Mouse (Mus musculus): Measurements from ENCODE around the gene Cacna1d. TPM values are rescaled to one million over a fixed set of nuclear protein-coding genes. Genes with fewer than 3 reads are reported as not detected.

The Cacna1d gene
- total and polyA plus RNA-seq, 2 experiments from 2014 or later, result 8.9 to 44.3 TPM

- ATAC-seq (ENCODE audit: low FRiP score), result no peak
- no peaks in the 10 kb centered on the region for H3K9me3 ChIP-seq (ENCODE audit: low read length)
- TF ChIP-seq CTCF (IDR thresholded peaks at IDR 0.05), result no peak
These were observed 16.8 kb downstream of the Cacna1d start for GRCm38 (mm10) chr14:30474416-30474815.

GRCm38 (mm10) chr14:30473605-30474004 lies 17.6 kb downstream of the Cacna1d start:
- ATAC-seq (ENCODE audit: low FRiP score), result no peak
- Histone ChIP-seq H3K9ac (replicated peaks; ENCODE audit: low read length, poor library complexity, severe bottlenecking) (no peak overlapping the region), H3K27me3 (ENCODE audit: insufficient read depth, low read length) (no peaks in the 10 kb centered on the region), H3K4me2 (ENCODE audit: low read depth, low read length, poor library complexity, severe bottlenecking) (no peak overlapping the region), H3K27ac (ENCODE audit: low read depth, low read length) (no peak overlapping the region), H3K36me3 (ENCODE audit: insufficient read depth, low read length) (no peaks in the 10 kb centered on the region), H3K4me1 (ENCODE audit: insufficient read depth, low read length) (no peaks in the 10 kb centered on the region), H3K4me3 (ENCODE audit: low read depth, low read length) (no peak overlapping the region), H3K9me3 (ENCODE audit: low read length) (no peaks in the 10 kb centered on the region)
- no peak for TF ChIP-seq CTCF (IDR thresholded peaks at IDR 0.05)
- WGBS, result 71% methylated on average over 5 of the region's 5 CpGs
- DNase-seq (ENCODE audit: low spot score), result no peak

More at GRCm38 (mm10) chr14:30474416-30474815, 16.8 kb downstream of the Cacna1d start:
- H3K4me3 ChIP-seq (ENCODE audit: low read depth, low read length), result no peak overlapping the region
- no peak overlapping the region for H3K4me2 ChIP-seq (ENCODE audit: low read depth, low read length, poor library complexity, severe bottlenecking)
- H3K27ac ChIP-seq (ENCODE audit: low read depth, low read length), result no peak overlapping the region
- no peaks in the 10 kb centered on the region for H3K4me1 ChIP-seq (ENCODE audit: insufficient read depth, low read length)
- H3K27me3 ChIP-seq (ENCODE audit: insufficient read depth, low read length), result no peaks in the 10 kb centered on the region
- no peaks in the 10 kb centered on the region for H3K36me3 ChIP-seq (ENCODE audit: insufficient read depth, low read length)
- DNase-seq (ENCODE audit: low spot score), result no peak
- H3K9ac ChIP-seq (replicated peaks; ENCODE audit: low read length, poor library complexity, severe bottlenecking), result no peak overlapping the region
- 87% methylated on average over 6 of the region's 6 CpGs for WGBS

- Histone ChIP-seq H3K4me1 (ENCODE audit: insufficient read depth, low read length) (no peaks in the 10 kb centered on the region), H3K36me3 (ENCODE audit: insufficient read depth, low read length) (no peaks in the 10 kb centered on the region), H3K27me3 (ENCODE audit: insufficient read depth, low read length) (no peaks in the 10 kb centered on the region), H3K4me2 (ENCODE audit: low read depth, low read length, poor library complexity, severe bottlenecking) (no peak overlapping the region), H3K27ac (ENCODE audit: low read depth, low read length) (no peak overlapping the region), H3K9ac (replicated peaks; ENCODE audit: low read length, poor library complexity, severe bottlenecking) (no peak overlapping the region), H3K4me3 (ENCODE audit: low read depth, low read length) (no peak overlapping the region), H3K9me3 (ENCODE audit: low read length) (no peaks in the 10 kb centered on the region)
- DNase-seq (ENCODE audit: low spot score) (no peak), ATAC-seq (ENCODE audit: low FRiP score) (no peak)
- WGBS, result 88% methylated on average over 4 of the region's 4 CpGs
- TF ChIP-seq CTCF (IDR thresholded peaks at IDR 0.05), result no peak
These were observed 27.9 kb downstream of the Cacna1d start for GRCm38 (mm10) chr14:30463312-30463711.

- peak; percentile 92 for TF ChIP-seq CTCF (IDR thresholded peaks at IDR 0.05)
- no peak overlapping the region for H3K27ac ChIP-seq (ENCODE audit: low read depth, low read length)
- H3K9ac ChIP-seq (replicated peaks; ENCODE audit: low read length, poor library complexity, severe bottlenecking), result no peak overlapping the region
- ATAC-seq (ENCODE audit: low FRiP score), result no peak
- peak; percentile 91 for DNase-seq (ENCODE audit: low spot score)
- H3K9me3 ChIP-seq (ENCODE audit: low read length), result no peaks in the 10 kb centered on the region
- no peaks in the 10 kb centered on the region for H3K36me3 ChIP-seq (ENCODE audit: insufficient read depth, low read length)
- H3K4me1 ChIP-seq (ENCODE audit: insufficient read depth, low read length), result no peaks in the 10 kb centered on the region
- WGBS, result 3% methylated on average over 14 of the region's 14 CpGs
- no peaks in the 10 kb centered on the region for H3K27me3 ChIP-seq (ENCODE audit: insufficient read depth, low read length)
- H3K4me2 ChIP-seq (ENCODE audit: low read depth, low read length, poor library complexity, severe bottlenecking), result no peak overlapping the region
- H3K4me3 ChIP-seq (ENCODE audit: low read depth, low read length), result no peak overlapping the region
These were observed 31.2 kb downstream of the Cacna1d start for GRCm38 (mm10) chr14:30459891-30460523.

GRCm38 (mm10) chr14:30458820-30459219 lies 32.4 kb downstream of the Cacna1d start:
- ATAC-seq (ENCODE audit: low FRiP score) (no peak), DNase-seq (ENCODE audit: low spot score) (no peak)
- no peak overlapping the region for H3K4me3 ChIP-seq (ENCODE audit: low read depth, low read length)
- H3K27ac ChIP-seq (ENCODE audit: low read depth, low read length), result no peak overlapping the region
- H3K4me2 ChIP-seq (ENCODE audit: low read depth, low read length, poor library complexity, severe bottlenecking), result no peak overlapping the region
- WGBS, result 92% methylated on average over 3 of the region's 3 CpGs
- H3K4me1 ChIP-seq (ENCODE audit: insufficient read depth, low read length), result no peaks in the 10 kb centered on the region
- H3K9ac ChIP-seq (replicated peaks; ENCODE audit: low read length, poor library complexity, severe bottlenecking), result no peak overlapping the region
- H3K9me3 ChIP-seq (ENCODE audit: low read length), result no peaks in the 10 kb centered on the region
- H3K36me3 ChIP-seq (ENCODE audit: insufficient read depth, low read length), result no peaks in the 10 kb centered on the region
- H3K27me3 ChIP-seq (ENCODE audit: insufficient read depth, low read length), result no peaks in the 10 kb centered on the region
- TF ChIP-seq CTCF (IDR thresholded peaks at IDR 0.05), result no peak

GRCm38 (mm10) chr14:30457897-30458296 lies 33.4 kb downstream of the Cacna1d start:
- Histone ChIP-seq H3K9ac (replicated peaks; ENCODE audit: low read length, poor library complexity, severe bottlenecking) (no peak overlapping the region), H3K27me3 (ENCODE audit: insufficient read depth, low read length) (no peaks in the 10 kb centered on the region), H3K9me3 (ENCODE audit: low read length) (no peaks in the 10 kb centered on the region), H3K4me3 (ENCODE audit: low read depth, low read length) (no peak overlapping the region), H3K4me2 (ENCODE audit: low read depth, low read length, poor library complexity, severe bottlenecking) (no peak overlapping the region), H3K36me3 (ENCODE audit: insufficient read depth, low read length) (no peaks in the 10 kb centered on the region), H3K27ac (ENCODE audit: low read depth, low read length) (no peak overlapping the region), H3K4me1 (ENCODE audit: insufficient read depth, low read length) (no peaks in the 10 kb centered on the region)
- ATAC-seq (ENCODE audit: low FRiP score), result no peak
- no peak for DNase-seq (ENCODE audit: low spot score)
- TF ChIP-seq CTCF (IDR thresholded peaks at IDR 0.05), result no peak
- 46% methylated on average over 2 of the region's 2 CpGs for WGBS

Measured in midbrain, postnatal 0 days (tissue).